28 mouse cellular contexts compared by ENCODE assay signal in genomic region chr2:5656326-5656725, GRCm38 (mm10).
"Had no signal": no experiment of that assay in that cellular context is flagged by ENCODE, and none has a peak within 500 bp of the region (broad histone marks: within the 10 kb centered on the region; RNA-seq: fewer than 3 reads in every experiment).

No protein-coding gene starts in this region.

- H3K4me1 ChIP-seq: embryonic facial prominence, embryonic 10.5 days; embryonic facial prominence, embryonic 12.5 days; embryonic facial prominence, embryonic 13.5 days; embryonic facial prominence, embryonic 15.5 days; forebrain, embryonic 10.5 days; forebrain, embryonic 12.5 days; forebrain, embryonic 13.5 days; forebrain, embryonic 15.5 days had no signal

- H3K27me3 ChIP-seq: embryonic facial prominence, embryonic 12.5 days; embryonic facial prominence, embryonic 13.5 days; embryonic facial prominence, embryonic 15.5 days; forebrain, embryonic 12.5 days; forebrain, embryonic 13.5 days; forebrain, embryonic 15.5 days had no signal

- H3K9ac ChIP-seq: embryonic facial prominence, embryonic 12.5 days; embryonic facial prominence, embryonic 13.5 days; embryonic facial prominence, embryonic 15.5 days; forebrain, embryonic 12.5 days; forebrain, embryonic 13.5 days; forebrain, embryonic 15.5 days; forebrain, postnatal 0 days had no signal

- H3K9me3 ChIP-seq: embryonic facial prominence, embryonic 10.5 days; embryonic facial prominence, embryonic 12.5 days; embryonic facial prominence, embryonic 13.5 days; embryonic facial prominence, embryonic 15.5 days; forebrain, embryonic 10.5 days; forebrain, embryonic 12.5 days; forebrain, embryonic 13.5 days; forebrain, embryonic 15.5 days had no signal

- H3K36me3 ChIP-seq: embryonic facial prominence, embryonic 10.5 days; embryonic facial prominence, embryonic 12.5 days; embryonic facial prominence, embryonic 13.5 days; embryonic facial prominence, embryonic 15.5 days; forebrain, embryonic 10.5 days; forebrain, embryonic 12.5 days; forebrain, embryonic 15.5 days had no signal

- H3K27ac ChIP-seq: embryonic facial prominence, embryonic 10.5 days; embryonic facial prominence, embryonic 12.5 days; embryonic facial prominence, embryonic 13.5 days; embryonic facial prominence, embryonic 15.5 days; forebrain, embryonic 10.5 days; forebrain, embryonic 12.5 days; forebrain, embryonic 13.5 days; forebrain, embryonic 15.5 days; gastrocnemius, adult 2 months; heart, adult 2 months had no signal

- H3K4me2 ChIP-seq: embryonic facial prominence, embryonic 12.5 days; embryonic facial prominence, embryonic 13.5 days; embryonic facial prominence, embryonic 15.5 days; forebrain, embryonic 12.5 days; forebrain, embryonic 13.5 days; forebrain, embryonic 15.5 days had no signal

- DNase-seq: cerebellum, adult 2 months; cerebellum, adult 8-10 months; cerebellum, adult 9-10 months; cerebellum, adult 9-11 months; cerebellum, postnatal 10 days; cerebellum, postnatal 14 days; cerebellum, postnatal 25 days; cerebellum, postnatal 36 days; embryo, embryonic 11 days; forebrain, postnatal 0 days; gastrocnemius, adult 2 months; gastrocnemius, postnatal 10 days; gastrocnemius, postnatal 14 days; gastrocnemius, postnatal 25 days; gastrocnemius, postnatal 36 days; heart, adult 18-20 months; heart, adult 2 months had no signal

- H3K4me3 ChIP-seq: embryonic facial prominence, embryonic 10.5 days; embryonic facial prominence, embryonic 12.5 days; embryonic facial prominence, embryonic 13.5 days; embryonic facial prominence, embryonic 15.5 days; erythroblast, embryonic 14.5 days; forebrain, embryonic 10.5 days; forebrain, embryonic 12.5 days; forebrain, embryonic 13.5 days; forebrain, embryonic 15.5 days; gastrocnemius, adult 2 months; heart, adult 2 months had no signal

- ATAC-seq: forebrain, embryonic 13.5 days; forebrain, embryonic 14.5 days; forebrain, embryonic 15.5 days; forebrain, embryonic 16.5 days; forebrain, postnatal 0 days had no signal
